Mouse (Mus musculus): ENCODE measurements at regions not wholly inside any gene's neighbourhood (a gene's known extent, or its start where the extent isn't known, plus 50 kb on each side); places are given as distances from the start of the nearest gene placed in this dataset.

DNA sequence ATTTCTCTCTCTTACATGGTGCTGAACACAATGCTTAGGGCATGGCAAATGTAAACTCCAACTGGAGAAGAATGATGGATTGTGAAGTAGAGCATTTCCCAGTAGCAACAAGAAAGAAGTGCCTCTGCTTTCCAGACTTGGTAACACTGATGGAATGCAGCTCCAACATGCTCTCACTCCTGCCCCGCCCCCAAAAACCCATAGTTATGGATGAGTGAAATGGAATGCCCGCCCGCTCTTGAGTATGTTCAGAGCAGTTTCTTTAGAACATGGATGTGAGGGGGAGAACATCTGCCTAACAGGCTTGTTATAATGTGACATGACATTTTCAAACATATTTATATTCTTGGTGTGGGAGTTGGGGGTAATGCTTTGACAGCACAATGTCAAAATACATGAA, 517.2 kb upstream of the Tnc start:
- H3K27ac ChIP-seq (replicated peaks; ENCODE audit: low read depth, low read length), result no peak overlapping the region
- H3K9me3 ChIP-seq (ENCODE audit: control insufficient read depth, low read length), result no peaks in the 10 kb centered on the region
- no peaks in the 10 kb centered on the region for H3K4me1 ChIP-seq (ENCODE audit: control insufficient read depth, insufficient read depth, low read length)
- DNase-seq (ENCODE audit: low spot score) (peak; percentile 73), ATAC-seq (ENCODE audit: low read depth) (no peak)
- H3K4me3 ChIP-seq (ENCODE audit: low read depth, low read length), result no peak overlapping the region
- H3K9ac ChIP-seq (ENCODE audit: low read depth, low read length), result no peak overlapping the region
- H3K4me2 ChIP-seq (ENCODE audit: low read depth, low read length), result no peak overlapping the region
- WGBS, result 68% methylated on average over 3 of the region's 3 CpGs
- no peaks in the 10 kb centered on the region for H3K27me3 ChIP-seq (replicated peaks; ENCODE audit: control insufficient read depth, insufficient read depth, low read length)
- no peaks in the 10 kb centered on the region for H3K36me3 ChIP-seq (ENCODE audit: control insufficient read depth, insufficient read depth, low read length)

DNA sequence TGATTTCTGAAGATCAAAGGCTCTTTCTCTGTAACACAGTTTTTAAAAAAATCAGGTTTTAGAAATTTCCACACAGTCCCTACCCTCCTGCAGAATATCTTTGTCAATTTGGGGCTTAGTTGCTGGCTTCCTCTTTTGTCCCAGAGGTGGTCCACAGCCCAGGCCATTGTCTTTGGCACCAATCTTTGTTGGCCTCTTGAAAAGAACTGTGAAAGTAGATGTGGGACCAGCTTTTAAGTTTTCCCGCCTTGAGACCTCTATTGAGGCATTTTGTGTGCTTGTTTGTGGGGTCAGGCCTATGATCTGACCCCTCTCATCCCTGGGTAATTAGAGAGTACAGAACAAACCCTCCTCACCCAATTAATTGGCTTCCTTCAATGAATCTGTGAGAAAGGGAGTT, 523.9 kb upstream of the Tnc start:
- no peak overlapping the region for H3K27ac ChIP-seq (replicated peaks; ENCODE audit: low read depth, low read length)
- no peaks in the 10 kb centered on the region for H3K4me1 ChIP-seq (ENCODE audit: control insufficient read depth, insufficient read depth, low read length)
- H3K36me3 ChIP-seq (ENCODE audit: control insufficient read depth, insufficient read depth, low read length), result no peaks in the 10 kb centered on the region
- H3K4me3 ChIP-seq (ENCODE audit: low read depth, low read length), result no peak overlapping the region
- ATAC-seq (ENCODE audit: low read depth) (no peak), DNase-seq (ENCODE audit: low spot score) (no peak)
- no peaks in the 10 kb centered on the region for H3K9me3 ChIP-seq (ENCODE audit: control insufficient read depth, low read length)
- no peak overlapping the region for H3K4me2 ChIP-seq (ENCODE audit: low read depth, low read length)
- 57% methylated on average over 1 of the region's 1 CpGs for WGBS
- H3K27me3 ChIP-seq (replicated peaks; ENCODE audit: control insufficient read depth, insufficient read depth, low read length), result no peaks in the 10 kb centered on the region
- H3K9ac ChIP-seq (ENCODE audit: low read depth, low read length), result no peak overlapping the region

DNA sequence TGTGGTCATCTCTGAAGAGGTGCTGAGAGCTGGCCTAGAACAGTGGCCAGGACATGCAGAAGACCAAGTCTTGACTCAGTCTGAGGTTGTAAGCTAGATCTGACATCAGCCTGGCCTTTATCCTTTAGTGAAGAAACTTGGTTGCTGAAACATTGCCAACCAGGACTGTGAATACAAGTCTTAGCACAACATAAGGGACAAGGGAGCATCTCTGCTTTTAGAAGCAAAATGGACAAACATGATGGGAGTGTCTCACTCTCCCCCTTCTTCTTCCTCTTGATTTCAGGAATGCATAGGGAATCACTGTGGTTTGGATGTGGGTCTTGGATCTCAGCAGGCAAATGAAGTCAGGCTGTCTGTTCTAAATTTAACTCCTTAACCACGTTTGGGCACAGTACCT, 529.1 kb upstream of the Tnc start:
- Histone ChIP-seq H3K4me1 (ENCODE audit: control insufficient read depth, insufficient read depth, low read length) (no peaks in the 10 kb centered on the region), H3K27me3 (replicated peaks; ENCODE audit: control insufficient read depth, insufficient read depth, low read length) (no peaks in the 10 kb centered on the region), H3K4me2 (ENCODE audit: low read depth, low read length) (no peak overlapping the region), H3K36me3 (ENCODE audit: control insufficient read depth, insufficient read depth, low read length) (no peaks in the 10 kb centered on the region), H3K9ac (ENCODE audit: low read depth, low read length) (no peak overlapping the region), H3K27ac (replicated peaks; ENCODE audit: low read depth, low read length) (no peak overlapping the region), H3K4me3 (ENCODE audit: low read depth, low read length) (no peak overlapping the region), H3K9me3 (ENCODE audit: control insufficient read depth, low read length) (no peaks in the 10 kb centered on the region)
- WGBS, result 32% methylated on average over 1 of the region's 1 CpGs
- DNase-seq (ENCODE audit: low spot score), result no peak
- no peak for ATAC-seq (ENCODE audit: low read depth)

DNA sequence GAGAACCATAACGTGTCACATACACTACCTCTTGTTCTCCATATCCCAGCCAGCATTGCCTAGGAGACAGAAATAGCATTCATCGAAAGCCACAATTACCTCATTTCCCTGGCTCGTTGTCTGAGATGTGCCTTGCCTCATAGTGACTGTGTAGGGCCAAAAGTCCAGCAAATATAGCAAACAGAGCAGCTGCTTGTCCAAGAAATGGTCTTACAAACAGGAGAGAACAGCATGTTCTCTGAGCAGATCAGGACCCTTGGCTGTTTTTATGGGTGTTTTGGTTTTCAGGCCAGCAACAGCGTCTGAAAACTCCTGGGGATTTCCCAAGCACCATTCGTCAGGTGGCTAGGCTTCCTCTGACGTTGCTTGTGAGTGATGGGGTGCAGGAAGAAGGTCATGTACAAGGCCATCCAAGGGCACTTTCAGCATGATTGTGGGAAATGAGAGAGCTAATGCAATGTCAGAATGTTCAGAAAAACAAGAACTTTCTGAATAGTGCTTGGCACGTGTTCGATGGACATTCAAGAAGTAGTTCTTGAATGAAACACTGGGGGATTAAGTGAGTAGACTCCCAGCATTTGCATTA, 528.9 kb upstream of the Pappa start:
- no peak overlapping the region for H3K4me3 ChIP-seq (ENCODE audit: low read depth, low read length)
- H3K9me3 ChIP-seq (ENCODE audit: control insufficient read depth, low read length), result no peaks in the 10 kb centered on the region
- H3K27ac ChIP-seq (replicated peaks; ENCODE audit: low read depth, low read length), result no peak overlapping the region
- peaks cover 9% of the 10 kb centered on the region; the same call in 1 of the 2 replicates for H3K4me1 ChIP-seq (ENCODE audit: control insufficient read depth, insufficient read depth, low read length)
- H3K9ac ChIP-seq (ENCODE audit: low read depth, low read length), result no peak overlapping the region
- no peak for ATAC-seq (ENCODE audit: low read depth)
- 66% methylated on average over 8 of the region's 8 CpGs for WGBS
- H3K36me3 ChIP-seq (ENCODE audit: control insufficient read depth, insufficient read depth, low read length), result no peaks in the 10 kb centered on the region
- H3K4me2 ChIP-seq (ENCODE audit: low read depth, low read length), result no peak overlapping the region
- H3K27me3 ChIP-seq (replicated peaks; ENCODE audit: control insufficient read depth, insufficient read depth, low read length), result no peaks in the 10 kb centered on the region
- peak; percentile 27 for DNase-seq (ENCODE audit: low spot score)

DNA sequence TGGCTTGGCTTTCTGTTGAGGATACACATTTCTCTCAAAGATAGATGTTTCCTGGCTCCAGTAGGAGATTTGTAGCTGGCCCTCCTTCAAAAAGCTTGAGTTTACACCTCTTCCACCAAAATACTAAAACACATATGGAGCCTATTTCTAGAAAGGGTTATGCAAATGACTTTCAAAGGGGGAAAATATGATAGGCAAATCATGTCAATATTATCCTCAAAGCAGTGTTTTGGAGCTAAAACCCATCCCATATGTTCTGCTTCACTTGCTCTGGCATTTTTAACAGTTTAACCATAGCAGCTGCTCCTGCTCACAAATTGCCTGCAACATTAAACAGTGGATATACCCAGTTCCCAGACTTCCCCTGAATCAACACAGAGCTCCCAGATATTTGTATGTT, 525.5 kb upstream of the Pappa start:
- Histone ChIP-seq H3K27ac (replicated peaks; ENCODE audit: low read depth, low read length) (no peak overlapping the region), H3K4me3 (ENCODE audit: low read depth, low read length) (no peak overlapping the region), H3K9me3 (ENCODE audit: control insufficient read depth, low read length) (no peaks in the 10 kb centered on the region), H3K9ac (ENCODE audit: low read depth, low read length) (no peak overlapping the region), H3K4me2 (ENCODE audit: low read depth, low read length) (no peak overlapping the region), H3K4me1 (ENCODE audit: control insufficient read depth, insufficient read depth, low read length) (peaks cover 9% of the 10 kb centered on the region; the same call in 1 of the 2 replicates), H3K27me3 (replicated peaks; ENCODE audit: control insufficient read depth, insufficient read depth, low read length) (no peaks in the 10 kb centered on the region), H3K36me3 (ENCODE audit: control insufficient read depth, insufficient read depth, low read length) (no peaks in the 10 kb centered on the region)
- no peak for ATAC-seq (ENCODE audit: low read depth)
- peak; percentile 49 for DNase-seq (ENCODE audit: low spot score)

DNA sequence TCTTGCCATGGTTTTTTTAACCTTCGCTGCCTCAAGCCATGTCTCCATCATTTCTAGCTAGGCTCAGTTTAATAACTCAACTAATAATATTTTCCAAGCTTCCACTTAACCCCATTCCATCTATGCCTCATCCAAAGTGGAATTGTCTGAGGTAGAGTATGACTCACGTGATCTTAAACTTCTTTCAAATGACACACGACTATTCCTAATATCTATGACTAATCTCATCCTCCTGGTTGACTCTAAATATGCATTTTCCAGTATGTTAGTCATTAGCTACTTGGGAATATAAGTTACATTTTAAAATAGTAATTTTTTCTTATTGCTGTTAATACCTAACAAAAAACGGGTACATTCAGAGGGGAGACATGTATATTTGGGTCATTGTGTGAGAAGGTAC, 524.8 kb upstream of the Pappa start:
- Histone ChIP-seq H3K36me3 (ENCODE audit: control insufficient read depth, insufficient read depth, low read length) (no peaks in the 10 kb centered on the region), H3K27ac (replicated peaks; ENCODE audit: low read depth, low read length) (no peak overlapping the region), H3K27me3 (replicated peaks; ENCODE audit: control insufficient read depth, insufficient read depth, low read length) (no peaks in the 10 kb centered on the region), H3K4me2 (ENCODE audit: low read depth, low read length) (no peak overlapping the region), H3K9ac (ENCODE audit: low read depth, low read length) (no peak overlapping the region), H3K4me3 (ENCODE audit: low read depth, low read length) (no peak overlapping the region), H3K9me3 (ENCODE audit: control insufficient read depth, low read length) (no peaks in the 10 kb centered on the region), H3K4me1 (ENCODE audit: control insufficient read depth, insufficient read depth, low read length) (peaks cover 9% of the 10 kb centered on the region; the same call in 1 of the 2 replicates)
- DNase-seq (ENCODE audit: low spot score), result no peak
- WGBS, result 72% methylated on average over 4 of the region's 4 CpGs
- ATAC-seq (ENCODE audit: low read depth), result no peak

DNA sequence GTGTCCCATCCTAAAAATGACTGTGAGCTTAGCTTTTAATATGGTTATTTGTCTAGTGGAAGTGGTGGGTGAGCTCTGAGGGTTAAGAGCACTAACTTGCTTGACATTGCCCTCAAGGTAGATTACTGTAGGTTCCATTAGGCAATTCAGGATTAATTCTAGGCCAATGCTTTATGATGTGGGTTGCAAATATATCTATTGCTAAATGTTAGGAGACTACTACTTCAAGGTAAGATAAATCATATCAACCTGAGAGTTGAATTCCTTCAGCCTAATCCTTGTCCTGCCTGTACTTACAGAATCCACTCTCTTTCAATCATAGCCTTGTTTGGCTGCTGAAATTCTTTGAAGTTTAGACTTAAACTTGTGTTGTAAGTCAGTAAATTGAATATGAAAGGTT, 501.2 kb upstream of the Pappa start:
- Histone ChIP-seq H3K4me2 (ENCODE audit: low read depth, low read length) (no peak overlapping the region), H3K4me3 (ENCODE audit: low read depth, low read length) (no peak overlapping the region), H3K27ac (replicated peaks; ENCODE audit: low read depth, low read length) (no peak overlapping the region), H3K4me1 (ENCODE audit: control insufficient read depth, insufficient read depth, low read length) (no peaks in the 10 kb centered on the region), H3K27me3 (replicated peaks; ENCODE audit: control insufficient read depth, insufficient read depth, low read length) (no peaks in the 10 kb centered on the region), H3K9ac (ENCODE audit: low read depth, low read length) (no peak overlapping the region), H3K9me3 (ENCODE audit: control insufficient read depth, low read length) (no peaks in the 10 kb centered on the region), H3K36me3 (ENCODE audit: control insufficient read depth, insufficient read depth, low read length) (no peaks in the 10 kb centered on the region)
- ATAC-seq (ENCODE audit: low read depth), result no peak
- no peak for DNase-seq (ENCODE audit: low spot score)

DNA sequence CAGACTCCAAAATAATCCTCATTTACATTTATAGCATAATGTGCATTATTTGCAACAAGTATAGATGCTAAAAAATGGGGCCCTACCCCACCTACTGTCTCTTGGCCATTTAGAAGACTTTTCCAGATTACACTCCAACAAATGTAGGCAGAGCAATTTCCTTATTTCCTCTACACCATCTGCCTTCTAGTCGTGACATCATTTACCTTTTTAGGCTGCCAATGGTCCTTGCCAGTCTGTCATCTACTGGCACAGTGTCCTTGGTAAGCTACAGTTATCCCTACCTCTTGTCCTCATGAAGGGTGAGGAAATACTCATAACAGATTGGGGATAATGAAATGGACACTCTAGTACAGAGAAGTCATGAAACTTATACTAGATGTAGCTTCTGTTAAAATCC, 491.8 kb upstream of the Pappa start:
- DNase-seq (ENCODE audit: low spot score) (no peak), ATAC-seq (ENCODE audit: low read depth) (no peak)
- Histone ChIP-seq H3K4me1 (ENCODE audit: control insufficient read depth, insufficient read depth, low read length) (no peaks in the 10 kb centered on the region), H3K9ac (ENCODE audit: low read depth, low read length) (no peak overlapping the region), H3K27ac (replicated peaks; ENCODE audit: low read depth, low read length) (no peak overlapping the region), H3K4me2 (ENCODE audit: low read depth, low read length) (no peak overlapping the region), H3K27me3 (replicated peaks; ENCODE audit: control insufficient read depth, insufficient read depth, low read length) (no peaks in the 10 kb centered on the region), H3K9me3 (ENCODE audit: control insufficient read depth, low read length) (no peaks in the 10 kb centered on the region), H3K4me3 (ENCODE audit: low read depth, low read length) (no peak overlapping the region), H3K36me3 (ENCODE audit: control insufficient read depth, insufficient read depth, low read length) (no peaks in the 10 kb centered on the region)
- WGBS, result 59% methylated on average over 1 of the region's 1 CpGs

DNA sequence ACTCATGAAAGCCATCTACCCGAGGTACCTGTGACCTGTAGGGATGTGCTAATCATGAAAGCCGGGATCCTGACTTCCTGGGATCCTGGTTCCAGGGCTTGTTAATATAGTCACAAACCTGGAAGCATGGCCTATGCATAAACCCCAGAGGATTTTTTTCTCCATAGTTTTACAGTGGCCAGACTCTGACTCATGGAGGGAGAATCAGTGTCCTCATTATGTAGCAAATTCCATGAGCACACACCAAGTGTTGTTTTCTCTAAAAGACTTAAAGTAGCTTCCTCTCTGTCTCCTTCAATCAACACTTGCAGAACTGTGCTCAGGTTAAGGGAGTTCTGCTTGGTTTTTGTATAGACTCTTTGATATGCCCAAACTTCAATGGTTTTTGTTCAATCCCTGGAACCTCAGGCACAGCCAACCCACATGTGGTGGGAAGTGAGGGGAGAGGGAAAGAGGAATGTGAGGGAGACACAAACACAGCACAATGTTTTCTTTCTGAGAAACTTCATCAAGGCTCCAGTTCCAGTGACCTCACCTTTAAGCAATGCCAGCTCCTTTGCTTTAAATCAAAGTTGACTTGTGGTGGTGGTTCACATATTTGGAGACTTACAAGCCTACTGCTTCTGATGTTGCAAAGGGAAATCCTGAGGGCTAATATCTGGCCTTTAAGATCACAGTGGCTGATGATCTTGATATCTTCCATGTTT, 488.6 kb upstream of the Pappa start:
- no peak for ATAC-seq (ENCODE audit: low read depth)
- WGBS, result 73% methylated on average over 2 of the region's 2 CpGs
- H3K4me1 ChIP-seq (ENCODE audit: control insufficient read depth, insufficient read depth, low read length), result no peaks in the 10 kb centered on the region

More for the DNA sequence above, 488.6 kb upstream of the Pappa start:
- Histone ChIP-seq H3K4me2 (ENCODE audit: low read depth, low read length) (no peak overlapping the region), H3K36me3 (ENCODE audit: control insufficient read depth, insufficient read depth, low read length) (no peaks in the 10 kb centered on the region), H3K9ac (ENCODE audit: low read depth, low read length) (no peak overlapping the region), H3K4me3 (ENCODE audit: low read depth, low read length) (no peak overlapping the region), H3K9me3 (ENCODE audit: control insufficient read depth, low read length) (no peaks in the 10 kb centered on the region), H3K27me3 (replicated peaks; ENCODE audit: control insufficient read depth, insufficient read depth, low read length) (no peaks in the 10 kb centered on the region), H3K27ac (replicated peaks; ENCODE audit: low read depth, low read length) (no peak overlapping the region)
- peak; percentile 18 for DNase-seq (ENCODE audit: low spot score)

Data from embryonic facial prominence, embryonic 14.5 days (tissue).